Mouse (Mus musculus): ENCODE measurements around the gene Caln1.
A peak's percentile ranks its signal among the peaks of the same experiment; 100 is the strongest.
"Not testable (repeated sequence)": the region's sequence is repeated elsewhere in the genome, so short reads cannot be mapped to it uniquely, and the experiment has no call there.

The Caln1 gene

DNA sequence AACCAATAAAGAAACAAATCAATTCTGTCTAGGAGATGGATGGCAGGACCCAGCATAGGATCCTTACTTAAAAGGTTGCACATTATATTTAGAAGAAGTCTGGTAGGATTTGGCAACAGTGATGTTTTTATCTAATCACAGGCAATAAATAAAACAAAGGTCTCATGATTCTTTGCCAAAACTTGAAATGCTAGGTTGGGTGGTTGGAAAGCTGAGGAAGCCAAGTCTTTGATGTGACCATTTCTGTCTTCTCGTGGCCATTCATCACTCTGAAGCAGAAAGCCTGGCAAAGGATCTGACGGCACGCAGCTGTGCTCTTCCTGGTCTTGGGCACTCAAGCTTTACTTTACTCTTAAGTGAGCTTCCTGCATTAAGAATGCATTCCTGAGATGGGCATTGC is 193.9 kb downstream of the Caln1 start:
- peak; percentile 10 for DNase-seq

GRCm38 (mm10) chr5:130566002-130566401 is 196.7 kb downstream of the Caln1 start:
- DNase-seq = no peak

DNA sequence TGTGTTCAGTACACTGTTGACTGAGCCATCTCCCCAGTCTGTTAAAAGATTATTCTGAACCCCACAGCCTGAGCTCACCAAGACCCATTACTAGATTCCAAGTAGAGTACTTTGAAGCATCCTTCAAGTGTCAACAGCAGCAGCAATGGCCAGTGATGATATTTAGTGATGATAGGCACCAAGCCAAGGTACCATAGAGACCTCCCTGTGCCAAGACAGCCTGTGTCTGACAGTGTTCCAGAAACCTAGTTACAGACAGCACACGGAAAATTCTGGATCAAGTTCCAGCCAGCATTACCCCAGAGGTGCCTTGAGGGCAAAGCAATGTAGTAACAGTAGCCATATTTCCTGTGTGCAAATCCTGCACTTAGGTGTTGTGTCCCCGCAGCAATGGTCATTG is 208.3 kb downstream of the Caln1 start:
- DNase-seq = no peak

DNA sequence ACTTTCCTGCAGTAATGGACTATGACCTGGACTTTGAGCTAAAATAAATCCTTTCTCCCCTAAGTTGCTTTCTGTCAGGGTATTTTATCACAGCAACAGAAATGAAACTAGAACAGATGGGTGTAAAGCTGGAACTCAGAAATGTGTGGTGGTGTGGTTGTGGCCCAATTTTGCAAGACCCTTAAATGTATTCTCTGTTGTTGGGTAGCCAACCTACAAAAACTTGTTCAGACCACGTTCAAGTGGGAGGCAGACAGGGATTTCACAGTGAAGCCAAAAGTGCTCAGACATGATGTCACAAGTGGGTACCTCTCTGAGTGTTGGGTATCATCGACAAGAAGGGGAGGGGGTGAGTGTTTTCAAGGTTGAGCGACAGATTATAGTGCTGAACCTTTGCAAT is 214.8 kb downstream of the Caln1 start:
- DNase-seq = no peak

- no peak for DNase-seq
Observed at GRCm38 (mm10) chr5:130586257-130586656, 217.0 kb downstream of the Caln1 start.

- DNase-seq = no peak
Observed at GRCm38 (mm10) chr5:130596541-130596940, 227.3 kb downstream of the Caln1 start.

- no peak for DNase-seq
Observed at GRCm38 (mm10) chr5:130613657-130614056, 244.4 kb downstream of the Caln1 start.

GRCm38 (mm10) chr5:130614209-130614608 is 245.0 kb downstream of the Caln1 start:
- no peak for DNase-seq

DNA sequence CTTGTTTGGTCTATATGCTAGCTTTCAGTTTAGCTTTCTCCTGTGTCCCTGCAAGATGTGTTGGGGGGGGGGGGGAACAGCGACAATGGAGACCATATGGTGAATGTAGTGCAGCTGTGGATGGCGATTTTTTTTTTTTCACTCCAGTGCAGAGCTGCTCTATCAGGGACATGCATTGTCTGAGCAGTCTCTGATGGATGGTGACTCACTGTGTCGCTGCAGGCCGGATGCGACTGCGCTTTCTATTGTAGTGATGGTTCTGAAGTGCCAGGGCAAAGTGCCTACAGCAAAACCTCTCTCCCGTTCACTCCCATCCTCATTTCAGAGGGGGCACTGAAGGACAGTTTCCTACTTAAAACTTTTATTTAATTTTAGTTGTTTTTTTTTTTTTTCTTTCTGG is 250.8 kb downstream of the Caln1 start:
- no peak for DNase-seq

DNA sequence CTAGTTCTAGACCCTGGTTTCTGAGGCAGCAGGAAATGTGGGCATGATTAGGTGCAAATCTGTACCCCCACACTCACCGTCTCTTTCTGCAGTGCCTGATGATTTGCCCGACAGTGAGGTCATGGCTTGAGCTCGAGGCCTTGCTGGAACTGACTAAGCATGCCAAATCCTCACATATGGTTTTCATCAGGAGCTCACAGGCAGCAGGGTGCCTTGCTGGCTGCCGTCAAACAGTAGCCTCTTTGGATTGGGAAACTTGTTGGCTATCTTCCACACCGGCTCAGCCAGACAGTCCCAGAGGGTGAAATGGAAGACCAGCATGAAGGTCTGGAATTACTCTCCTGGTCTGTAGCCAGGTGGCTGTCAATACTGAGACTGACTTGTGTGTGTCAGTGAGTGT is 254.0 kb downstream of the Caln1 start:
- peak; percentile 40 for DNase-seq

DNA sequence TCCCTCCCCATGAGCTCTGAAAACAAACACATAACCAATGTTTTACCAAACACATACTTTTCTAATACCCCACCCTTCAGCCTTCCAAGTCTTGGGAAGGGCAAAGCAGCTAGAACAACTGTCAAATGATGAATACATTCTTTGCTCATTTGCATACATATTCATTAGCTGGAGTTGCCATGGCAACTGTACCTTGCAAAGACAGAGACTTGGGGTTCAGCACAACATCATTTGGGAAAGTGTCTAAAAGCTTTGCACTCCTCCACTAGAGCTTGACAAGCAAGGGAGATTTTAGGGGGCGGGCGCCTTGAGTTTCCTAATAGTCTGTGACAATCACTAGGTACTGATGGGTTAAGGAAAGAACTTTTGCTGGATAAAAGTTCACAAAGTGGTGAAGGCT is 258.5 kb downstream of the Caln1 start:
- no peak for DNase-seq

- DNase-seq = no peak
Observed at GRCm38 (mm10) chr5:130635397-130635796, 266.1 kb downstream of the Caln1 start.

- no peak for DNase-seq
Observed at GRCm38 (mm10) chr5:130641881-130642280, 272.6 kb downstream of the Caln1 start.

- DNase-seq = not testable (repeated sequence)
Observed at GRCm38 (mm10) chr5:130646126-130646525, 276.9 kb downstream of the Caln1 start.

GRCm38 (mm10) chr5:130658141-130658540 is 288.9 kb downstream of the Caln1 start:
- DNase-seq = no peak

GRCm38 (mm10) chr5:130666091-130666490 is 296.8 kb downstream of the Caln1 start:
- no peak for DNase-seq

DNA sequence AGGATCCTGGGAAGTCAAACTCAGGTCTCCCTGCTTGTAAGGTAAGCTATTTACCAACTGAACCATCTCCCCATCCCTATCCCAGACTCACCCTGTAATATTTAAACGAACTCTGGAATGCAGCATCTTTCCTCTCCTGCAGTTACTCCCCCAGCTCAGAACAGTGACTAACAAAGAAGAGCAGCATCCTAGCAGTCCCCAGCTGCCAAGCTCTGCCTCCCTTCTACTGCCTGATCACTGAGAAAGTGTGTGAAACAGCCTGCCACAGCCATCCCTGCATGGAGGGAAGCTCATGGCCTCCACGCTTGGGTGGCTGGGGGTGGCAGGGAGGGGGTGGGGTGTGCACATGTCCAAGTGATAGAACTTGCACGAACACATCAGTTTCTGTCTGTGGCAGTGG is 303.3 kb downstream of the Caln1 start:
- DNase-seq = no peak

- no peak for DNase-seq
Observed at GRCm38 (mm10) chr5:130673092-130673491, 303.8 kb downstream of the Caln1 start.

GRCm38 (mm10) chr5:130677895-130678294 is 308.6 kb downstream of the Caln1 start:
- DNase-seq = no peak

DNA sequence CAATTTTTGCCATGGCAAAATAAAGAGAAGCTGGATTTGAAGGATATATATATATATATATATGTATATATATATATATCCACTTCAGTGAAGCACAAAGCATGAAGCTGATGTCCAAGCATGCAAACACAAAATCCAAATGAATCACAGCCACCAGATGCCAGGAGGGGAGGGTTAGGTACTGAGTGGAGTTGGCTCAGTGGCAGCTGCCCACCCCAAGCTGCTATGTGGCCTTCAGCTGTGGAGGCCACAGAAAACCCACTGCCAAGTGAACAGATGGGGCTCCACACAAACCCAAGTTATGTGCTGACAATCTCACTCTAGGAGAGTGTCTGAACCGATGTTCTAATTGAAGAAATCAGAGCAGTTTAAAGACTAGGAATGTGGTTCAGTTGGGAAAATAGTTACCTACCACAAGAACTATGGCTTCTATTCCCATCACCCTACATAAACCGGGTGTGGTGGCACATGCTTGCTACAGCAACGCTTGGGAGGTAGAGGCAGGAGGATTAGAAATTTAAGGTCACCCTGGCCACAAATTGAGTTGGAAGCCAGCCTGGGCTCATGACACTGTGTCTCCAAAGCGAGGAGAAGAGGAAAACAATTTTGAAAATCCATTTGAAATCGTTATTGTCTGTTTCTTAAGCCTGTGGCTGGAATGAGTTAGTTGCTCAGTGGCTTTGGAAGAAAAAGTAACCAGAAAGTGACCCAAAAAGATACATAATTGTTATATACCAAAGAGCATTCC is 316.8 kb downstream of the Caln1 start:
- DNase-seq = no peak

DNA sequence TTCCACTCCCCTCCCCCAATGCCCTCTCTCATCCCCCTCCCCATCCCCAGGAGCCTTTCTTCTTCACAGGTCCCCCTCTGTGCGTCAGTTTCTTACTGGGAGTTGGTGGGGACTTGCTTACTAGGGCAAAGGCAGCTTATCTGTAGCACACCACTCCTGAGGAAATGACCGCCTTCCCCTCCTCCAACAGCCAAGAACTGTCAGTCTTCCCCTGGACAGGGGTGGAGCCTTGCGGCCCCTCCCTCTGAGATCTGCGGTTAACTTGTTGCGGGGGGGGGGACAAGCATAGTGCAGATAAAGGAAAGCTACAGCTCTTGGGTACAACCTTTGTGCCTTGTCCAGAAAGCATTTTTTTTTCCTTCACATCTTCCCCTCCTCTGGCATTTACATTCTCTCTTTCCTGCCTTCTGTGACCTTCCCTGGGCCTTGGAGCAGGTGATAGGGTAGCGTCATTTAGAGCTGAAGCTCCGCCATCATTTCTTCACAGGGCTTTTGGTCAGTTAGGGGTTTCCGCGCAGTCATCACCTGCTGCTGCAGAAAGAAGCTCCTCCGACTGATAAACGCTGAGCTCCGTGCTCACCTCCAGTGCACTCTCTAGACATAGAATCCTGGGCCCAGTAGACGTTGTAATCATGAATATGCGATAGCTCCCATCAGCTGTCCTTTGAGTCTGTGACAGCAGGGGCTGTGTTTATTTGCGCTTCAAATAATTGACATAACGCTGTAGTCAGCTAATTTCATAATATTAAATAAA is 319.3 kb downstream of the Caln1 start:
- DNase-seq = no peak

DNA sequence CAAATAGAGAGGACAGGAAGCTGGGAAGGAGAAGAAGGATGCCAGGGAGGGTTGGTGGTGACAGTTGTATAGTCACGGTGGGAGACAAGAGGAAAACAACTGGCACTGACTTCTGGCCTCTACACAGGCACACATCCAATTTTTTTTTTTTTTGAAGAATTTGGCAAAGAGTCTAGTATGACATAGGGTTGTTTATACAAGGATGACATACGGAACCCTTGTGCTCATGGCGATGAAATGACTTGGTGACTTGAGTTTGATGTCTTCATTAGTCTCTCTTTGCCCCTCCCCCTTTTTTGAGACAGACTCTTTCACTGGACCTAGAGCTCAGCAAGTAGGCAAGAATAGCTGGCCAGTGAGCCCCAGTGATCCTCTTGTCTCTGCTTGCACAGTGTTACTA is 322.1 kb downstream of the Caln1 start:
- DNase-seq = no peak

DNA sequence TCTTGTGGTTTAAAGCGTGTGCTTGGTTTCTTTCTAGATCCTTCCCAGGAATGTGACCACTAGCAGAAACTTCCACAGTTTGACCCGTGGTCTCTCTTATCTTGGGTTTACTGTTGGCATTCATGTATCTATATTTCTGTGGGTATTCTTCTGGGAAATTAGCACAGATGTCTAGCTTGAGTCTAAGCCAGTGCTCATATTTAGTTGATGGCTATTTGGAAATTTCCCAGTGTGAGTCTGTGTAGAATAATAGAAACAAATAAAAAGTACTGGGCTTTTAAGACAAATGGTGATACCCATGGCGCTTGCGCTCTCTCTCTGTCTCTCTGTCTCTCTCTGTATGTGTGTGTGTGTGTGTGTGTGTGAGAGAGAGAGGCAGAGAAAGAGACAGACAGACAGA is 330.2 kb downstream of the Caln1 start:
- no peak for DNase-seq

- no peak for DNase-seq
Observed at GRCm38 (mm10) chr5:130701777-130702176, 332.5 kb downstream of the Caln1 start.

- no peak for DNase-seq
Observed at GRCm38 (mm10) chr5:130702361-130702760, 333.1 kb downstream of the Caln1 start.
